Mouse (Mus musculus) thymus, postnatal 25 days (tissue): ENCODE measurements around the gene Atp6v1f.

ENCODE experiments used
- DNase-seq: peaks from one replicate; pipeline ENCODE4 v3.0.0; 2022

The Atp6v1f gene

DNA sequence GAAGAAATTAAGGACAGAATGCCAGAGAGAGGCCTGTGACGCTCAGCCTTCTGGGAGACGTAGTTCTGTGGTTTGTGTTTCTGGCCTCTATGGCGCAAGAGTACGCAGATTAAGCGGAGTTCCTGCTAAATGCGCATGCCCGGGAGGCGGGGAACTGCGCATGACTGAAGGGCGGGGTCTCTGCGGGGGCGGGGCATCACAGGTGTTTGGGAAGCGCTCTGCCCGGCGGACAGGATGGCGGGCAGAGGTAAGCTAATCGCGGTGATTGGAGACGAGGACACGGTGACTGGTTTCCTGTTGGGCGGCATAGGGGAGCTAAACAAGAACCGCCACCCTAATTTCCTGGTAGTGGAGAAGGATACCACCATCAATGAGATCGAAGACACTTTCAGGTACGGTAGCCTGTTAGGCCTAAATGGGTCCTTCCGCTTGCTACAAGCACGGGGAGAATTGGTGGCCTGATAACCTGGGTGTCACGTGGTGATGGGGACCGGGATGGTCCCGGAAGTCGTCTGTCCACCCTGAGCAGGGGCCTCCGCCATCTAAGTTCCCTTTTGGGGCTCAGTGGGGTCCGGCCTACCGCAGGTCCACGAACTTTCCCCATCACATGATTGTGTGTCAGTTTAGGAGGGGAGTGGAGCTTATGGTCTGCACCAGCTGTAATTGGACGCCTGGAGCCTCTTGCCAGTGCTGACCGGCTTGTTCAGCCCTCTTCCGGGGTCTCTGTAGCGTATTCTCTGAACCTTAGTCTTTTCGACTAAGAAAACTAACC lies at the start of gene Atp6v1f:
TSS of gene Atp6v1f (plus strand) at position 136 of the 772 bp plus-strand sequence.
- DNase-seq, result peak; percentile 91

DNA sequence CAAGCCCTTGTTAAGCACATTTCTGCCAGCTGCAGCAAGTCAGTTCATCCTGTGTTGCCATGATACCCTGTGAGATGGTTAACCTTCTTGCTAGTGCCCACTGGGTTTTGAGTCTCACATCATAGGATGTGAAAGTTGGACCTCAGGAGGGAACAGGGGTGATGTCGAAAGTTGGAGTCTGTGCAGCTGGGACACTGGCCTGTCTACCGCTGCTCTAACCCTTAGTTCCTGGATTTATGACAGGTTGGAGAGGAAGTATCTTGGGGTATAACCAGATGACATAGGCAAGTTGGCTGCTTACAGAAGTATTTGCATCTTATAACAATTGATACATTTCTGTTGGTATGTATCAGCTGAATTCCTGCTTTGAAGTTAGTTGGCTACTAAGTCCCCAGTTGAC lies 46.9 kb upstream of the Atp6v1f start:
- no peak for DNase-seq

DNA sequence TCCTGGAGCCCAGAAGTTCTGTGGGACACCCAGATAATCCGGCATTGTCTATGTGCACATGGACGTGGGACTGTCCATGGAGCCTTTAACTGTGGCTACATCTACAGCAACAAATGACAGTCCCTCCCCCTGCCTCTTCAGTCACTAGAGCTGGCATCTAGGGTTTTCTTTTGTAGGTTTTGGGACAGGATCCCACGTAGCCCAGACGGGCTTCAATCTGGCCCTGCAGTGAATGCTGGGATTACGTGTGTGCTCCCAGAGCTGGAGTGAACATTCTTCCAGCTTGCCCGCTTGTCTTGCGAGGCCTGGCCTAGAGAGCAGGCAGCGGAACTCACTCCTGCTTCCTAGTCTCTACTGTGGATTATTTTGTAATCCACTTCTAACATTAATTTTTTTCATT lies 42.4 kb upstream of the Atp6v1f start:
- DNase-seq, result no peak

DNA sequence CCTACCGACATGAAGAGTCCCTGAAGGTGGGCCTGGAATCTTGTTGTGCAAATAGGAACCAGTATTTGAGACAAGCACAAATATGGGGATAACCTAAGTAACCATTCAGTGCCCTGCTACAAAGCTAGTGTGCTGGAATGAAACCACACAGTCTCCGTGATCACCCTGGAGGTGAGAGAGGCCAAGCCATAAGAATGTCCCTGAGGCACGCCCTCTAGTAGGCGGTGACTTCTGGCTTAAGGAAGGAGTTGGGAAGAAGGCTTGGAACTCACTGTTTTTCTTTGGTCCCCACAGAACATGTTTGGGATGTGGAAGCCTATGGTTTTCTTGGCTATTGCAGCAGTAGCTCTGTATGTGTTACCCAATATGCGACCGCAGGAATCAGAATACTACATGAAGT lies 41.2 kb upstream of the Atp6v1f start:
- DNase-seq, result no peak

DNA sequence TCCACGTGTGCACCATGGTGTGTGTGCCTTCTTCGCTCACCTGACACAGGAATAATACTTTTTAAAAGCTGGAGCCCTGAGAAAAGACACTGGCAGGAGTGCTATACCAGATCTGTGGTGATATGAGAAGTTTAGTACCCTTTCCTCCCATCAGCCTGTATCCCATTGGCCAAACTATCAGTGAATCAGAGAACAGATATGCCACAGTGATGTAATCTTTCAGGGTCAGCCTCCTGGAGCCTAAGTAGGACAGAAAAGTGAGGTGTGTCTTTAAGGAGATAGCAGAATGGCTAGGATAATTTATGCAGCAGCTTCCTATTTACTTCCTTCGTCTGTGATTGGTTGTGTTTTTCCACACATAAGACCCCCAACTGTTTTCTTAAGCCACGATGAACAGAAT lies 39.3 kb upstream of the Atp6v1f start:
- DNase-seq, result no peak

DNA sequence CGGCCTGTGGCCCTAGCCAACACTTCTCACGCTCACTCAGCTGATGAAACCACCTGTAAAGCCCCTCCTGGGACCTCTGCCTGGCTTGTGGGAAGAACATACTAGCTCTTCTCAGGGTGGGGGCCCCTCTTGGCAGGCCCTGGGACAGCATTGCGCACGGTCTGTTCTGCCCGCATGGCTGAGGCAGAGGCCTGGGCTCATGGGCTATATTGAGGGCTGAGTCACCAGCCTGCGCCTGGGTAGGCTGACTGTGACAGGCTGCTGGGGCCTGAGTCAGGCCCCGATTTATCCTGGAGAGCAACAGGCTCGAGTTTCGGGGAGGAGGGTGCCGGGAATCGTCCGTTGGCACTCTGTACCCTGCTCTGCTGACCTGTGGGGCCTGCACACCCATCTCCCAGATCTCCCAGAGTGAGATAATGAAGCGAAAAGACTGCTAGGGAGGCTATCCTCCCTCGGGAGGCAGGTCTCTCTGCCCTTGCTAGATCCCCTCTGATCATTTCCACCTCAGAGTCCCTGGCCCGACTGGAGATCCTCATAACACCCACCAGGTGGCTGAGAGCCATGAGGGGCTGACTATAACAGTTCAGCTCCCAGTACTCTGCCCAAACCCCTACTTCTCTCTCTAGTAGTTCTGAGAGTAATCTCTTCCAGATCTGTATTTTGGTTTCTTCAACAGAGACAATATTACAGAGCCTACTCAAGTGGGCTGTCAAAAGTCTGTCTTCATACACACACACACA lies 36.7 kb upstream of the Atp6v1f start:
- DNase-seq, result no peak

DNA sequence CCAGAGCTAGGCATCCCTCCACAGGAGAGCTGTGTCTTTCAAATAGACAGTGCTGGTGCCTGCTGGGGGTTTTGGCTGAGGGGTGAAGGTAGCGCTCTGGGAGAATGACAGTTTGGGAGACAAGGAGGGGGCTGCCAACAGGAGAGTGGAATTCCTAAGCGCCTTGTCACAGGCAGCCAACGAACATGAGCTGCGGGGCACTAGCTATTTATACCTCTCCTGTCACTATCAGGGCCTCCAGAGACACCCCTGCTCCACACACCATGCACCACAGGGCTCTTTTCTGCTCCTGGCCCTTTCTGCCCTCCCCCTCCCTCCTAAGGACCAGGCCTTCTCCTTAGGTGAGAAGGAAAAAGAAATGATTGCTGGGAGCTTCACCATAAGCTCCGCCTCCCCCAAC lies 36.0 kb upstream of the Atp6v1f start:
- DNase-seq, result no peak

DNA sequence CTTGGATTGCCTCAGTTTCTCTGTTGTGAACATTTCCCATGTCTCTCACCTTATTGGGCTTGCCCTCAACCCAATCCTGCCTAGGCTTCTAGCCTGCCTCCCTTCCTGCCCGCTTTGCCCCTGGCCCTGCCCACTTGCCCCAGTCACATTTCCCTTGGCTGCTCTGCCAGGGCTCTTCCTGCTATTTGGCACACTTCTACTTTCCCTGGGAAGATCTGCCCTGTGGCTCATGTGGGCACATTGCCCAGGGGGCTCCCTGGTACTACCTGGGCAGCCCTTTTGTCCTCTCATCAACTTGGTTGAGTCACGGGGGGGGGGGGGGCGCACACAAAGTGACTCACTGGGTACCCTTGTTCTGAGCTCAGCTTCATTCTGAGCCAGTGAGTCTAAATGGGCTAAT lies 35.4 kb upstream of the Atp6v1f start:
- DNase-seq, result no peak

DNA sequence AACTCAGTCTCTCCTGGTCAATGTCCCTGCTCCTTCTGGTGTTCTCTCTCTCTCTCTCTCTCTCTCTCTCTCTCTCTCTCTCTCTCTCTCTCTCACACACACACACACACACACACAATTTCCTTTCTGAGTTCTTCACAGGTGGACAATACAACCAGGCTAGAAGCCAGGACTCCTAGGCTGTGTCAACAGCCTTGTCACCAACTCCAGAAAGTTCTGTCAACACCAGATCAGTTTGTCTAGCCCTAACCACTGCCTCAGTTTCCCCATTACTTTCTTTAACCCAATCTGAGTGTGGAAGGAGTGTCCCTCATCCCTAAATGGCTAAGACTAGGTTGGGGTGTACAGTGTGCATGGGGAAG lies 34.9 kb upstream of the Atp6v1f start:
- no peak for DNase-seq

DNA sequence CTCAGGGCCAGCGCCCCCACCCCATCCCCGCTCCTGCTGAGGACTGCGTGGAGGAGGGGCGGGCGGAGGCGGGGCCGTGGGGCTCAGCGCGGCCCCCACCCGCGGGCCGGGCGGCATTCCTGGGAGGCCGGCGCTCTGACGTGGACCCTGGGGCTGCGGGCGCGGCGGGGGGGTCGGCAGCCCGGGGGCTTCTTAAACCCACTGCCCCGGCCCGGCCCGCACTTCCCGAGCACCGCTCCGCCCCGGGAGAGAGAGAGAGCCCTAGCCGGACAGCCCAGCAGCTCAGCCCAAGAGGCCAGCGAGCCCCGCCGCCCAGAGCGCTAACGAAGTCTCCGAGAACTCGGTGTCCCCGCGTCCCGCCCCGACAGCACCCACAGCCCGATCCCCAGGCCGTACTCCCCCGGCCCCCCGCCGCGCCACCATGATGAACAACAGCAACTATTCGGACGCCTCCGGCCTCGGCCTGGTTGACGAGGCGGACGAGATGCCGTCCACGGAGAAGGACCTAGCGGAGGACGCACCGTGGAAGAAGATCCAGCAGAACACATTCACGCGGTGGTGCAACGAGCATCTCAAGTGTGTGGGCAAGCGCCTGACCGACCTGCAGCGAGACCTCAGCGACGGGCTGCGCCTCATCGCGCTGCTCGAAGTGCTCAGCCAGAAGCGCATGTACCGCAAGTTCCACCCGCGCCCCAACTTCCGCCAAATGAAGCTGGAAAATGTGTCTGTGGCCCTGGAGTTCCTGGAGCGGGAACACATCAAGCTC lies 34.3 kb upstream of the Atp6v1f start, which contains the start of gene Flnc:
TSS of gene Flnc (plus strand) at position 219 of the 766 bp plus-strand sequence.
- no peak for DNase-seq

DNA sequence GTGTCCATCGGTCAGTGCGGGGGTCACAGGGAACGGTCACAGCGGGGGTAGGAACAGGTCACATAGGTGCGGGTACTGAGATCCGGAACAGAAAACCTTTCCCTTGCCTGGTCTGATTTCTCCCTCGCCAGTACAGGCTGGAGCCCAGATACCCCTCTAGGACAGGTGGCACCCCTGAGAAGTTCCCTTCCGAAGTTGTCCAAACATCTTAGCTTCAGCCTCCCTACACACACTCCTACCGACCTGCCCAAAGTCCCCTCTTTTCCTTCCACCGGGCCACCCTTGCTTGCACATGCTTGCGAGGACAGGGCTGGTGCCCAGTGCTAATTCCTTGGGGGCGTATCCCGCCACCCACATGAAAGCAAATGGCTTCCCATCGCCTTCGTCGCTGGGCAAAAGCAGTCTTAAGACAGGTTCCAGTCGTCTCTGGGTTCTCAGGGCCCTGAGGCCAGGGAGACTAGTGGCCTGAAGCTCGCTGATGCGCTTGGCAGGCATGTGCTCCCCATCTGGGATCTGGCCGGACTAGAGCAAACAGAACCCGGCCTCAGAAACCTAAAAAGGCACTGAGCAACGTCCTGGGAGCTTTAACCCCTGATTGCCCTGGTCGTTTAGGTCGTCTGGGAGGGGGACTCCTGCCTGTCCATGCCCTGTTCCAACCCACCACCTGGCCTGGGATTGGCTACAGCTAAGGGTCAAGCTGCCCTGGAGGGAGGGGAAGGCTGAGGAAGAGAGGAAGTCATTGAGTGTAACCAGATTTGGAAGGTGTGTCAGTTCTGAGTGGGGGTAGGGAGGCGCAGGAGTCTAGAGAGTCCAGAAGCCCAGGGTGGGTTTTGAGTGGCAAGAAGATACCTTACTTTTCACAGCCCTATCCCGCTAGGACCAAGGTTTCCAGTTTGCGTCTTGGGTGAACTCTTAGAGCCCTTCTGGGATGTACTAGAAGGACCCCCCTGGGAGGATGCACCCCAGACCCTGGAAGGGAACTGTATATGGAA lies 33.4 kb upstream of the Atp6v1f start:
- no peak for DNase-seq

DNA sequence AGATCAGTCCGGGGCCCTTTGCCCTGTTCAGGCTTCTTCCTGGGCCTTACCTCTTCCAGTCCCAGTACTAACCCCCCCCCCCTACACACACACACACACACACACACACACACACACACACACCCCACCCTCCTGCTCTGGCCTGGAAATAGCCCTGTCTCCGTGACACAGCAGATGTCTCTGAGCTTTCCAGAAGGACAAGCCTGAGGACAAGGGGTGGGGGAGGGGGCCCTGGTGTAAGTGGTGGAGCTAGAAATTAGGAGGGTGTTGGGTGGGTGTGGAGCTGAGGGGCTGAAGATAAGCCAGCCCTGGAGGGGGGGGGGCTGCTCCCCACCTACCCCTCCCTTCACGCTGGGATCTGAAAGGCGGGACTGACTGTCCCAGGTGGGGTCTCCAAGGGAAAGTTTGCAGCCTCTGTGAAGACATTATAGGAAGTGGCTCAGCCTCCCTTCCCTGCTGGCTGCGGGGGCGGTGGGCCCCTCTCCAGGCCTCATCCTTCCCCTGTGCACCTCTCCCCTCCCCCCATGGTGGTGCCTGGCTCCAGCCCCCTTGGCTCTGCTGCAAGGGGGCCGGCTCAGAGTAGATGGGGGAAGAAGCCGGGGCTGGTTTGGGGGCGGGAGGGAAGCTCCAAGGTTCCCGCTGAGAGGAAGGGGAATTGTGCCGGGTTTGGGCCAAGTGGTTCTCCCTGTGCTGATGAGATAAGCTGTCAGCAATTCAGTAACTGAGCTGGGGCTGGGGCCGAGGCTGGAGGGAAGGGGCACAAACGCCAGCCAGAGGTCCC lies 32.4 kb upstream of the Atp6v1f start:
- no peak for DNase-seq

DNA sequence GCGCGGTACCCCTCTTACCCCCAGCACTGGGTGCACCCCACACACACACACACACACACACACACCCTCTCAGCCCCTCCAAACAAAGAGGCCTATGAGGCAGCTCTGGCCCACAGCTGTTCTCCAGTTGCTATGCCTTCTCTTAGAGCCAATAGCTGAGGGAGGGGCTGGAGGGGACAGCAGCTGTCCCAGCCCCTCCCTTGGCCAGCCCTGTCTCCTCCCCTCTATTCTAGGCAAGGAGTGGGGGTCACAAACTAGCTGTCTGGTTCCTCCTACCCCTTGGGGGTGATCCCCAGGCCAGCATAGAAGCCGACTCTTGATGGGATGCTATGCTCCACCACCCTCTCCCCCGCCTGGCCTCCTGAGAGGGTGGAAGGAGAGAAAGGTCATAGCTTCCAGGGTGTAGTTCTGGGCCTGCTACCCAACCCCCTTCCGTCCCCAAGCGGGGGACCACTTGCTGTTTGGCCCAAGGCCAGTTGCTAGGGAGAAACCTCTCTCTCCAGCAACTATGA lies 31.5 kb upstream of the Atp6v1f start:
- DNase-seq, result no peak

DNA sequence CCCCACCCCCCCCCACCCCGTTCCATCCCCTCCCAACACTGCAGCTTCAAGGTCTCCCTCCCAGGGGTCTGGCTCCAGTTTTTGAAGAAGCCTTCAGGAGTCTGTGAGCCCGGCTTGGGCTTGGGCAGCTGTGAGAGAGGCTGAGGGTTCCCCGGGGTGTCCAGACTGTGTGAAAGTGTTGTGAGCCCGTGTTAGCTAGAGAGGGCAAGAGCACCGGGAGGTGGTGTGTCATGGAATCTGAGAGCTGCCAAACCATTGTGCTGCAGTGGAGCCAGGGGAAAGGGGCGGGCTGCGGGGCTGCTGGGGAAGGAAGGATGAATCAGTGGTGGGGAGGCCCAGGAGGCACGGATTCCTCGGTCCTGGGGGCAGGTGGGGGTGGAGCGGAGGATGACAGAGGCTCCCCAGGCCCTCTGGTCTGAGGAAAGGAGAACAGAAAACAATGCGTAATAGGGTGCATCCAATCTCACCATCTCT lies 31.0 kb upstream of the Atp6v1f start:
- DNase-seq, result no peak

DNA sequence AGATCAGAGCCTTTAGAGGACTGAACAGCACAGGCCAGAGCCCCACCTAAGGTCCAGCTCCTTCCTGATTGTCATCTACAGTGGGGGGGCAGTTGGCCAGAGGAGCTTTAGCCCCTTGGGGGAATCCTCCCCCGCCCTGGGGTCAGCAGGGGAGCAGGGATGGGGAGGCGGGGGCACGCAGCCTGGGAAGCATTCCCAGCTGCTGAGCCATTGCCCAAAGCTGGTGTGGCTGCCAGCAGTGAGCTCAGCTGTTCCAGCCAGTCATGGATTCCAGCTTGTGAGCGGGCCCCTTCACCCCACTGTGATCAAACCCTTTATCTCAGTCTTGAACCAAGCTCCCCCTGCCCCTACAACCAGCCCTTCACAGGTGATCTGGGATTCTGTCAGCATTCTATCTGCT lies 28.3 kb upstream of the Atp6v1f start:
- DNase-seq, result no peak

DNA sequence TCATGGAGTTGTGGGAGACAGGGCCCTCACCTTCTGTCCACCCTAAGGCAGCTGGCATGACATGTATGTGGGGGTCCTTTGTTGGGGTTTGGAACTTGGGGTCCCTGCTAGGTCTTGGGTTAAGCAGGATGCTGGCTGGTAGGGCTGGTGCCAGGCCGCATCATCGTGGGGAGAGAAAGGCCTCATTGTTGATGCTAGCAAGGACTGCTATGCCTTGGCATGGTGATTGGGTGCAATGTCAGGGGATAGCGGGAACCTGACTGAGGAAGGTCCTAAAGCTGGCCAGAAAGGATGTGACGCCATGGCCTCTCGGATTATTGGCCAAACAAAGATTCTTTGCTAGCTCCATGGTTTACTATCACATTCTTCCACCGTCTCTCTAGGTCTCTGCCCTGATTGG lies 27.7 kb upstream of the Atp6v1f start:
- DNase-seq, result no peak

DNA sequence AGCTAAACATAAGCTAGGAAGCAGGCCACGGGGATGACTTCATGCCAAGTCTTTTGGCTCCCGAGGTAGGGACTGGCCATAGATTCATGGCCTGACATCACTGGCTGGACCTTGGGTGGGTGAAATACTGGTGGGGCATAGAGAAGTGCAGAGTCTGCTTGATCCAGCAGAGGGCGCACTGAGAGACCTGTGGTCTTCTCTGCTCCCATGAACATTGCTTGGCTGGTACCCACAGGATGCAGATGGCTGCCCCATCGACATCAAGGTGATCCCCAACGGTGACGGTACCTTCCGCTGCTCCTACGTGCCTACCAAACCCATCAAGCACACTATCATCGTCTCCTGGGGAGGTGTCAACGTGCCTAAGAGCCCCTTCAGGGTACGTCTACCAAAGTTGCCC lies 22.7 kb upstream of the Atp6v1f start:
- peak; percentile 43 for DNase-seq

DNA sequence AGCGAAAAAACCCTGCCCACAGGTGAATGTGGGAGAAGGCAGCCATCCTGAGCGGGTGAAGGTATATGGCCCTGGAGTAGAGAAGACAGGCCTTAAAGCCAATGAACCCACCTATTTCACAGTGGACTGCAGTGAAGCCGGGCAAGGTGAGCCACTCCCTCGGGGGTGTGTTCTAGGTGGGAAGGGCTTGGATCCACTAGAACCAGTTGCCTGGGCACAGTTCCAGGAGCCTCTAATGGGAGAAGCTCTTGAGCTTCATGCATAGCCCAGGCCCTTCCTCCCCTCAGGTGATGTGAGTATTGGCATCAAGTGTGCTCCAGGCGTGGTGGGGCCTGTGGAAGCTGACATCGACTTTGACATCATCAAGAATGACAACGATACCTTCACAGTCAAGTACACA lies 22.2 kb upstream of the Atp6v1f start:
- no peak for DNase-seq

DNA sequence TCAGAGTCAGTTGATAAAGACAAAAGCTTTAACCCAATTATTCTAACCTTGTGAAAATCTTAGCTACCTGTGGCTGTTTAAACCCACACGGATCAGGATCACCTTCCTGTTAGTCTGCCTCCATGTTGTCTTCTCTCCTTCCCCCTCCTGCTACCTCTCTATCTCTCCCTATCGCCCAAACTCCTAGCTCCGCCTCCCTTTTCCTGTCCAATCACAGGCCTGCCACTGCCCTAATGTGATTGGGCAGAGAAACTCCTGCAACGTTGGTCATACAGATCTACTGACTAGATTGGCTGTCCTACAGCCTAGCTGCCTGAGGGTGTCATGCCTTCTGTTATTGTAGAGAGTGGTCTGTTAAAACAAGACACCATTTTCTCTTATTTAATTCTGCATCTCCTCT lies 17.7 kb upstream of the Atp6v1f start:
- no peak for DNase-seq

DNA sequence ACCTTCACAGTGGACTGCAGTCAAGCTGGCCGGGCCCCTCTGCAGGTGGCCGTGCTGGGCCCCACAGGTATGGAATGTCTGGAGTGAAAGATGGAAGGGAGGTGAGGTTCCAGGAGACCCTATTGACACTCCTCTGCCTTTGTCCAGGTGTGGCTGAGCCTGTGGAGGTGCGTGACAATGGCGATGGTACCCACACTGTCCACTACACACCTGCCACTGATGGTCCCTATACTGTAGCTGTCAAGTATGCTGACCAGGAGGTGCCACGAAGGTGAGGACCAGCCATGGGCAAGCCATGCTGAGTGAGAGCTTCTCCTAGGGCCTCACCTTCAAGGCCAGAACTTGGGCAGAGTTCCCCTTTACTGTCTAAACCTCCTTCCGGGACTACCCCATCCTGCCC lies 16.9 kb upstream of the Atp6v1f start:
- no peak for DNase-seq

DNA sequence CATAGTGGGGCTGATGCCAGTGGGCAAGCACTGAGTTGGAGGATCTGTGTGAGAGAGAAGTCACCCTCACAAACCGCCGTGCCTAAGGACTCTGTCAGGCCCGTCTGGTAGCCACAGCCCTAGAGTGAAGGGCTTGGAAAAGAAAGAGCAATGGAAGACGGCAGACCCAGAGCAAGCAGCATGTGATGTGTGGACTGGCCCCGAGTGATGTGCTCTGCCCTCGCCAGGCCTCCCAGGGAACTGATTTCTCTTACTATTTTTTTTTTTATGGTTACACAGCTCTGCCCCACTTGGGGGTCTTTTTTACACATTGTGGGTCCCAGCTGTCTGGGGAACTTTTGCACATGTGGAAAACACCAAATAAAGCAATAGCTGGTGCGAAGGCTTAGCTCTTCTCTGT lies 6.0 kb upstream of the Atp6v1f start:
- DNase-seq, result no peak
